Mouse (Mus musculus): ENCODE measurements around the gene Ptpn21. TPM values are rescaled to one million over a fixed set of nuclear protein-coding genes. Genes with fewer than 3 reads are reported as not detected.

The Ptpn21 gene
- polyA plus RNA-seq, 1 experiment from 2014 or later = 10.6 TPM

DNA sequence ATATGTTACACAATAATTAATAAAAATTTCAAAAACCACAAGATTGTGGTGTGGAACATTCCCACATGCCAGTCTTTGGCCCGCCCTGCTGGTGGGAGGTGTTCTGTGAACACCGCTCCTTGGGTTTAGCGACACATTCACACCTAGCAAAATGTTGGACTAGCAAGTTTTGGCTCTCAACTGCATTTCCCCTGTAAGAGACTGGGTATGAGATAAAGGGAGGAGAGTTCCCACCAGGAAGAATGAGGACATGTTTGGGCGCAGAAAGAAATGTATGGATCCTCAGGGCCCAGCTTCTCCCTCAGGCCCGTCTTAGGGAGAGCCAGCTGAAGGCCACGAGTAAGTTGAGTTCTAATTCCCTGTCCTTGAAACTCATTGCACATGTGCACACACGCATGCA lies 74.6 kb downstream of the Ptpn21 start:
- Histone ChIP-seq H3K27me3 (no peaks in the 10 kb centered on the region), H3K27ac (replicated peaks) (no peak overlapping the region), H3K4me3 (replicated peaks) (no peak overlapping the region), H3K4me2 (replicated peaks) (no peak overlapping the region), H3K4me1 (no peaks in the 10 kb centered on the region), H3K9ac (no peak overlapping the region), H3K9me3 (replicated peaks) (no peaks in the 10 kb centered on the region), H3K36me3 (peaks cover 11% of the 10 kb centered on the region; the same call in 1 of the 2 replicates)
- no peak for ATAC-seq (ENCODE audit: insufficient number of reproducible peaks, low FRiP score, low TSS enrichment, low read depth)
- 82% methylated on average over 7 of the region's 7 CpGs for WGBS

DNA sequence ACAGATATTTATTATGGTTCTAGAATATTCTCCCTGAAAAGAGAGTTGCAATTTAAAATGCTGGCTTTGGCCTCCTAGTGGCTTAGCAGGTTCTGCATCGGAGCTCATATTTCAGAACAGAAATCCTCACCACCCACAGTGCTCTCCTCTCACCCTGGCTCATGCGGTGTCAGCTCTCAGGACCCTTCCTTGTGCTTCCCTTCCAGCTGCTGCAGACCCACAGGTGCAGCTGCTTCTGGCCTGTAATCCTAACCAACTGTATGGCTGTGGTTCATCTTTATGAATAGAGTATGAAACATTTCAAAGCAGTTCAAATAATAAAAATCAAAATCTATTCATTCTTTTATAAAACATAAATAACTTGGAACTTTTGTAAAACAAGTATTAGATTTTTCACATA lies 80.3 kb downstream of the Ptpn21 start:
- Histone ChIP-seq H3K27ac (replicated peaks) (no peak overlapping the region), H3K27me3 (no peaks in the 10 kb centered on the region), H3K9ac (no peak overlapping the region), H3K36me3 (peaks cover 4% of the 10 kb centered on the region; the same call in 1 of the 2 replicates), H3K9me3 (replicated peaks) (no peaks in the 10 kb centered on the region), H3K4me3 (replicated peaks) (no peak overlapping the region), H3K4me1 (no peaks in the 10 kb centered on the region), H3K4me2 (replicated peaks) (no peak overlapping the region)
- ATAC-seq (ENCODE audit: insufficient number of reproducible peaks, low FRiP score, low TSS enrichment, low read depth) = no peak
- WGBS = 41% methylated on average over 2 of the region's 2 CpGs

DNA sequence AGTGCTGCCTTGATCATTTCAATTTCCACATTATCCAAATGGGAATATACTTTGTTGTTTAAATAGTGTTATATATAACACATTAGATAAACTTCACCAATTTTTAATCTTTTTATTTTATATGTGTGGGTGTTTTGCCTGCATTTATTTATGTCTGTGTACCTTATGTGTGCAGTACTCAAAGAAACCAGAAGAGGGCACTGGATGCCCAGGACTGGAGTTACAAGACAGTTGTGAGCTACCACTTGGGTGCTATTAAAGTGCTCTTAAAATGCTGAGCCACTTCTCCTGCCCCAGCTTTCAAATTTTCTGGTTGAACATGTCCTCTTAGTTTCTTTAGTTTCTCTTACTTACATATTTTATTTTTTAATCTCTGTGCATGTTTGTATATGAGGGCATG lies 92.4 kb downstream of the Ptpn21 start:
- no peaks in the 10 kb centered on the region for H3K27me3 ChIP-seq
- H3K4me2 ChIP-seq (replicated peaks) = no peak overlapping the region
- H3K36me3 ChIP-seq = no peaks in the 10 kb centered on the region
- no peaks in the 10 kb centered on the region for H3K4me1 ChIP-seq
- H3K9me3 ChIP-seq (replicated peaks) = no peaks in the 10 kb centered on the region
- H3K4me3 ChIP-seq (replicated peaks) = no peak overlapping the region
- ATAC-seq (ENCODE audit: insufficient number of reproducible peaks, low FRiP score, low TSS enrichment, low read depth) = no peak
- H3K27ac ChIP-seq (replicated peaks) = no peak overlapping the region
- no peak overlapping the region for H3K9ac ChIP-seq

DNA sequence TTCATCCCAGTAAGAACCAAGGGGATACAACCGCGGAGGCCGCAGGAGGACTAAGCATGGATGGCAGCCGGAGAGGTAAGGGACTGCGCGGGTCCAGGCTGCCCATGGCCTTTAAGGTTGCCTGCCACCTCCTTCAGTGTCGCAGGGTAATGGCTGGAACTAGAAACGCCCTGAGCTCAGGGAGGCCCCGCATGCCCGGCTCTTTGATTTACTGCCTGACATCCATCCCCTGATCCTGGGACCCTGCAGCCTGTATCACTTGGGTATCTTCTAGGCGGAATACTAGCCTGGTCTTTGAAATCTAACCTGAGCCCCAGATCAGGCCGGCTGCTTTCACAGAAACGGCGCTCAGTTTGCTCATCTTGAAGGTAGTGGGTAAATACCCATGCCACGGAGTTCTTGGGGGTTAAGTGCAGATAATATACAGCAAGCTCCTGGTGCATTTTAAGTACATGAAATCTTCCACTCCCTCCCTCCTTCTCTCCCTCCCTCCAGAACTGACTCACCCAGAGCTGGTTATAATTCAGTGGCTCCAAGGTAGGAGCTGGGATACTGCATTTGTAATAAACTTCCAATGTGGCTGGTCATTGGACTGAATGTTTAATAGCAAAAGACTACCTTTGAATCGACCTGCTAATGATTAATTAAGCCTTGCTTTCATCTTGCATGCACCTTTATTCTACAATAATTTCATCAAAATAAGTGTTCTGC lies 108.8 kb downstream of the Ptpn21 start:
- Histone ChIP-seq H3K9me3 (replicated peaks) (no peaks in the 10 kb centered on the region), H3K27me3 (no peaks in the 10 kb centered on the region), H3K36me3 (0 out of 2 replicates have a peak, but pooled peaks cover 3% of the 10 kb centered on the region), H3K4me2 (replicated peaks) (peak overlapping the region; percentile 77), H3K27ac (replicated peaks) (no peak overlapping the region), H3K9ac (peak overlapping the region; percentile 50), H3K4me1 (peaks cover 10% of the 10 kb centered on the region; the same call in 1 of the 2 replicates), H3K4me3 (replicated peaks) (peak overlapping the region; percentile 83)
- 1% methylated on average over 16 of the region's 16 CpGs for WGBS
- ATAC-seq (ENCODE audit: insufficient number of reproducible peaks, low FRiP score, low TSS enrichment, low read depth) = peak; percentile 70

DNA sequence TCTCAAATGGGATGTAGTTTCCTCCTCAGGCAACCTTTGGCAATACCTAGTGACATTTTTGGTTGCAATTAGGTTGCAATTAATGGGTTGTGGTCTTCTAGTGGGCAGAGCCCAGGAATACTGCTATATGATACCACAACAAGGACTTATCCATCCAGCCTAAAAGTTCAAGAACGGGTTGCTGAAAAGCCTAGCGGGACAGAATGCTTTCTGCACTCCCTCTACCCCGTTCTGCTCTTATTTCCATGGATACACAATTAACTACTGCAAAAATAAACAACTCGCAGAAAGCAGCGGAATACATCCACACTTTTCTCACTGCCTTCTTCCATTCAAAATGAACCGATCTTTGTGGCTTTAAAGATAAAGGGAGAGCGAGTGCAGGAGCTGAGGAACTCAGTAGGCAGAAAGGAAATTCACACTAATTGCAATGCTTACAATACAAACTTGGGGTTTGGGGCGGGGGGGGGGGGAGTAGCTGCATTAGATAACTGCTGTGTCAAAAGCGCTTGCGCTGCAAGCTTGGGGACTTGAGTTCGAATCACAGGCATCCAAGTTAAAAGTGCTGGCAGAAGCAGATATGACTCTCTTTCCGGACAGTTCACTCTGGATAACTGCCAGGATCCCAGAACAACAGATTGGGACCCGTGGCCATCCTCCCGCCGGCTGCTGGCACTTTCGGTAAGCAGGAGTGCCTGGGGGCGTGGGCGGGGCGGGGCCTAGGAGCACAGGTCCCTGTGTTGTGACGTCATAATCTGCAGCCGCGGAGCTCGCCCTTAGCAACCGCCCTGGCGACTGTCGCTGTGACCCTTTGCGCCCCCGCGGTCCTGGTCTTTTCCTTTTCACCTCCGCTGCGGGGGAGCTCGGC lies 109.6 kb downstream of the Ptpn21 start, which contains the start of gene Spata7:
TSS of gene Spata7 (plus strand) at position 766 of the 868 bp plus-strand sequence.
- Histone ChIP-seq H3K27me3 (no peaks in the 10 kb centered on the region), H3K27ac (replicated peaks) (no peak within 1 kb of the TSS), H3K4me3 (replicated peaks) (peak within 1 kb of the TSS; percentile 83), H3K36me3 (no peaks in the 10 kb centered on the region), H3K9me3 (replicated peaks) (no peaks in the 10 kb centered on the region), H3K9ac (peak within 1 kb of the TSS; percentile 50), H3K4me1 (peaks cover 10% of the 10 kb centered on the region; the same call in 1 of the 2 replicates), H3K4me2 (replicated peaks) (peak within 1 kb of the TSS; percentile 77)
- ATAC-seq (ENCODE audit: insufficient number of reproducible peaks, low FRiP score, low TSS enrichment, low read depth) = peak; percentile 90
- WGBS = 2% methylated on average over 32 of the region's 32 CpGs

Other genes starting within 250 kb of the Ptpn21 start
- 1.3 and 1.7 TPM in 2 replicates for gene Kcnk10, start 159.1 kb downstream of the Ptpn21 start, polyA plus RNA-seq (2015; fragmentation: Nextera tagmentation; extraction: Ambion mirVana)
- 14.1 and 15.0 TPM in 2 replicates for gene Spata7, start 109.2 kb downstream of the Ptpn21 start, polyA plus RNA-seq (2015; fragmentation: Nextera tagmentation; extraction: Ambion mirVana)
- 107 and 117 TPM in 2 replicates for gene Zc3h14, start 9.6 kb upstream of the Ptpn21 start, polyA plus RNA-seq (2015; fragmentation: Nextera tagmentation; extraction: Ambion mirVana)
- gene Eml5, start 164.1 kb upstream of the Ptpn21 start, polyA plus RNA-seq (2015; fragmentation: Nextera tagmentation; extraction: Ambion mirVana) = 3.0 and 3.4 TPM in 2 replicates
- gene Ttc8, start 183.2 kb upstream of the Ptpn21 start, polyA plus RNA-seq (2015; fragmentation: Nextera tagmentation; extraction: Ambion mirVana) = 28.7 and 32.8 TPM in 2 replicates